Mouse (Mus musculus): Measurements from ENCODE around the gene Slc16a13. TPM values are rescaled to one million over a fixed set of nuclear protein-coding genes. Genes with fewer than 3 reads are reported as not detected.

Slc16a13 gene
- polyA plus RNA-seq, 1 experiment from 2014 or later: 2.6 TPM

DNA sequence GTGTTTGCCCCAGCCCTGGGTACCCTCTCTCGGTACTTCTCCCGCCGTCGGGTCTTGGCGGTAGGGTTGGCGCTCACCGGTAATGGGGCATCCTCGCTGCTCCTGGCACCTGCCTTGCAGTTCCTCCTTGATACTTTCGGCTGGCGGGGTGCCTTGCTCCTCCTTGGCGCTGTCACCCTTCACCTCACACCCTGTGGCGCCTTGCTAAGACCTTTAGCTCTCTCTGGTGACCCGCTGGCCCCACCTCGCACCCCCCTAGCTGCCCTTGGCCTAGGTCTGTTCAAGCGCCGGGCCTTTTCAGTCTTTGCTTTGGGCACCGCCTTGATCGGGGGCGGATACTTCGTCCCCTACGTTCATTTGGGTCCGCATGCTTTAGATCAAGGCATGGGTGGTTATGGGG lies 5.6 kb downstream of the Slc16a13 start:
- no peak overlapping the region for H3K4me3 ChIP-seq (ENCODE audit: low read depth, low read length)

GRCm38 (mm10) chr11:70214856-70215209 lies 6.0 kb downstream of the Slc16a13 start:
- WGBS (ENCODE audit: insufficient replicate concordance): 6% methylated on average over 18 of the region's 18 CpGs
- Histone ChIP-seq H3K27ac (ENCODE audit: low read length) (no peak overlapping the region), H3K36me3 (ENCODE audit: control insufficient read depth, insufficient read depth) (no peaks in the 10 kb centered on the region), H3K9me3 (replicated peaks; ENCODE audit: control insufficient read depth, low read length) (no peaks in the 10 kb centered on the region), H3K9ac (ENCODE audit: low read depth, low read length) (no peak overlapping the region), H3K4me1 (ENCODE audit: control insufficient read depth, low read depth, low read length) (peaks cover 10% of the 10 kb centered on the region), H3K4me3 (ENCODE audit: low read depth, low read length) (peak overlapping the region; percentile 36; the same call in 1 of the 2 replicates), H3K4me2 (ENCODE audit: low read depth, low read length) (peak overlapping the region; percentile 51), H3K27me3 (ENCODE audit: control insufficient read depth, insufficient read depth, low read depth, low read length) (peaks cover 44% of the 10 kb centered on the region)
- no peak for ATAC-seq (ENCODE audit: low read depth)

More for the DNA sequence above, 5.6 kb downstream of the Slc16a13 start:
- Histone ChIP-seq H3K4me2 (ENCODE audit: low read depth, low read length) (no peak overlapping the region), H3K36me3 (ENCODE audit: control insufficient read depth, insufficient read depth) (no peaks in the 10 kb centered on the region), H3K27me3 (ENCODE audit: control insufficient read depth, insufficient read depth, low read depth, low read length) (peaks cover 44% of the 10 kb centered on the region), H3K4me1 (ENCODE audit: control insufficient read depth, low read depth, low read length) (peaks cover 14% of the 10 kb centered on the region), H3K9ac (ENCODE audit: low read depth, low read length) (no peak overlapping the region), H3K9me3 (replicated peaks; ENCODE audit: control insufficient read depth, low read length) (no peaks in the 10 kb centered on the region), H3K27ac (ENCODE audit: low read length) (no peak overlapping the region)
- 27% methylated on average over 22 of the region's 22 CpGs for WGBS (ENCODE audit: insufficient replicate concordance)
- no peak for ATAC-seq (ENCODE audit: low read depth)

GRCm38 (mm10) chr11:70214191-70214855 lies 6.5 kb downstream of the Slc16a13 start:
- 1% methylated on average over 46 of the region's 46 CpGs for WGBS (ENCODE audit: insufficient replicate concordance)
- peak; percentile 24; the same call in 1 of the 2 replicates for ATAC-seq (ENCODE audit: low read depth)

GRCm38 (mm10) chr11:70213736-70214135 lies 7.1 kb downstream of the Slc16a13 start:
- Histone ChIP-seq H3K9ac (ENCODE audit: low read depth, low read length) (no peak overlapping the region), H3K4me1 (ENCODE audit: control insufficient read depth, low read depth, low read length) (peaks cover 8% of the 10 kb centered on the region), H3K36me3 (ENCODE audit: control insufficient read depth, insufficient read depth) (no peaks in the 10 kb centered on the region), H3K27ac (ENCODE audit: low read length) (no peak overlapping the region), H3K4me2 (ENCODE audit: low read depth, low read length) (peak overlapping the region; percentile 51), H3K9me3 (replicated peaks; ENCODE audit: control insufficient read depth, low read length) (no peaks in the 10 kb centered on the region), H3K27me3 (ENCODE audit: control insufficient read depth, insufficient read depth, low read depth, low read length) (peaks cover 44% of the 10 kb centered on the region), H3K4me3 (ENCODE audit: low read depth, low read length) (peak overlapping the region; percentile 36)
- WGBS (ENCODE audit: insufficient replicate concordance): 12% methylated on average over 26 of the region's 26 CpGs
- ATAC-seq (ENCODE audit: low read depth): no peak

More at GRCm38 (mm10) chr11:70214191-70214855, 6.5 kb downstream of the Slc16a13 start:
- no peaks in the 10 kb centered on the region for H3K36me3 ChIP-seq (ENCODE audit: control insufficient read depth, insufficient read depth)
- no peak overlapping the region for H3K27ac ChIP-seq (ENCODE audit: low read length)
- H3K4me2 ChIP-seq (ENCODE audit: low read depth, low read length): peak overlapping the region; percentile 51
- H3K4me1 ChIP-seq (ENCODE audit: control insufficient read depth, low read depth, low read length): peaks cover 8% of the 10 kb centered on the region
- H3K27me3 ChIP-seq (ENCODE audit: control insufficient read depth, insufficient read depth, low read depth, low read length): peaks cover 44% of the 10 kb centered on the region
- H3K9me3 ChIP-seq (replicated peaks; ENCODE audit: control insufficient read depth, low read length): no peaks in the 10 kb centered on the region
- H3K9ac ChIP-seq (ENCODE audit: low read depth, low read length): no peak overlapping the region
- peak overlapping the region; percentile 36 for H3K4me3 ChIP-seq (ENCODE audit: low read depth, low read length)

GRCm38 (mm10) chr11:70212896-70213295 lies 8.0 kb downstream of the Slc16a13 start:
- Histone ChIP-seq H3K9me3 (replicated peaks; ENCODE audit: control insufficient read depth, low read length) (no peaks in the 10 kb centered on the region), H3K9ac (ENCODE audit: low read depth, low read length) (no peak overlapping the region), H3K27ac (ENCODE audit: low read length) (no peak overlapping the region), H3K4me1 (ENCODE audit: control insufficient read depth, low read depth, low read length) (peaks cover 8% of the 10 kb centered on the region), H3K36me3 (ENCODE audit: control insufficient read depth, insufficient read depth) (no peaks in the 10 kb centered on the region), H3K4me2 (ENCODE audit: low read depth, low read length) (no peak overlapping the region), H3K4me3 (ENCODE audit: low read depth, low read length) (no peak overlapping the region), H3K27me3 (ENCODE audit: control insufficient read depth, insufficient read depth, low read depth, low read length) (peaks cover 44% of the 10 kb centered on the region)
- WGBS (ENCODE audit: insufficient replicate concordance): 9% methylated on average over 9 of the region's 9 CpGs
- no peak for ATAC-seq (ENCODE audit: low read depth)

DNA sequence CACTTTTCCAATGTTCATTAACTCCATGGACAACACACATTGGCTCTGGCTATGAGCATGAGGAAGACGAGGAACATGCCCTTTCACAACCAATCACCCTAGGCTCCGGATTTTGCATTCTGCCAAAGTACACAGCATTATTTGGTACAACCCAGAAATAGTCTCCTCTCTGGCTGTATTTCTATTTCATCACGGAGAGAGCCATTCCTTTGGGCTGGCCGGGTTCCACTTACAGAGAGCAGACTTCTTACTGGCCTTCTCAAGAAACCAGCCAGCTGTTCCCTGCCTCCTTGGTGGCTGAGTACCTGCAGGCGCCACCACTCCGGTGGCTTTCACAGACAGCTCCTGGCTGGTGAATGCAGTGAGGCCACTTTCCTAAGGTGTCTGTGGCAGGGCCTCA lies 8.4 kb downstream of the Slc16a13 start, which contains the start of gene Slc16a11:
Slc16a11 (plus strand) TSS at position 330 of the 400 bp plus-strand sequence.
- H3K9ac ChIP-seq (ENCODE audit: low read depth, low read length): no peak within 1 kb of the TSS
- H3K9me3 ChIP-seq (replicated peaks; ENCODE audit: control insufficient read depth, low read length): no peaks in the 10 kb centered on the region
- H3K27me3 ChIP-seq (ENCODE audit: control insufficient read depth, insufficient read depth, low read depth, low read length): peaks cover 44% of the 10 kb centered on the region
- 54% methylated on average over 6 of the region's 6 CpGs for WGBS (ENCODE audit: insufficient replicate concordance)
- H3K4me3 ChIP-seq (ENCODE audit: low read depth, low read length): no peak within 1 kb of the TSS
- H3K4me1 ChIP-seq (ENCODE audit: control insufficient read depth, low read depth, low read length): peaks cover 8% of the 10 kb centered on the region
- H3K36me3 ChIP-seq (ENCODE audit: control insufficient read depth, insufficient read depth): no peaks in the 10 kb centered on the region
- no peak for ATAC-seq (ENCODE audit: low read depth)
- H3K4me2 ChIP-seq (ENCODE audit: low read depth, low read length): no peak within 1 kb of the TSS
- H3K27ac ChIP-seq (ENCODE audit: low read length): no peak within 1 kb of the TSS

- Histone ChIP-seq H3K4me3 (ENCODE audit: low read depth, low read length) (no peak overlapping the region), H3K27me3 (ENCODE audit: control insufficient read depth, insufficient read depth, low read depth, low read length) (peaks cover 44% of the 10 kb centered on the region), H3K4me1 (ENCODE audit: control insufficient read depth, low read depth, low read length) (peaks cover 8% of the 10 kb centered on the region), H3K36me3 (ENCODE audit: control insufficient read depth, insufficient read depth) (no peaks in the 10 kb centered on the region), H3K9ac (ENCODE audit: low read depth, low read length) (no peak overlapping the region), H3K27ac (ENCODE audit: low read length) (no peak overlapping the region), H3K9me3 (replicated peaks; ENCODE audit: control insufficient read depth, low read length) (no peaks in the 10 kb centered on the region), H3K4me2 (ENCODE audit: low read depth, low read length) (no peak overlapping the region)
- 71% methylated on average over 6 of the region's 6 CpGs for WGBS (ENCODE audit: insufficient replicate concordance)
- no peak for ATAC-seq (ENCODE audit: low read depth)
Observed at GRCm38 (mm10) chr11:70211972-70212371, 8.9 kb downstream of the Slc16a13 start.

- Histone ChIP-seq H3K4me1 (ENCODE audit: control insufficient read depth, low read depth, low read length) (peaks cover 8% of the 10 kb centered on the region), H3K27ac (ENCODE audit: low read length) (no peak overlapping the region), H3K9ac (ENCODE audit: low read depth, low read length) (no peak overlapping the region), H3K4me3 (ENCODE audit: low read depth, low read length) (no peak overlapping the region), H3K27me3 (ENCODE audit: control insufficient read depth, insufficient read depth, low read depth, low read length) (peaks cover 37% of the 10 kb centered on the region), H3K36me3 (ENCODE audit: control insufficient read depth, insufficient read depth) (no peaks in the 10 kb centered on the region), H3K9me3 (replicated peaks; ENCODE audit: control insufficient read depth, low read length) (no peaks in the 10 kb centered on the region), H3K4me2 (ENCODE audit: low read depth, low read length) (no peak overlapping the region)
- no peak for ATAC-seq (ENCODE audit: low read depth)
- 67% methylated on average over 2 of the region's 2 CpGs for WGBS (ENCODE audit: insufficient replicate concordance)
Observed at GRCm38 (mm10) chr11:70210681-70211080, 10.2 kb downstream of the Slc16a13 start.

DNA sequence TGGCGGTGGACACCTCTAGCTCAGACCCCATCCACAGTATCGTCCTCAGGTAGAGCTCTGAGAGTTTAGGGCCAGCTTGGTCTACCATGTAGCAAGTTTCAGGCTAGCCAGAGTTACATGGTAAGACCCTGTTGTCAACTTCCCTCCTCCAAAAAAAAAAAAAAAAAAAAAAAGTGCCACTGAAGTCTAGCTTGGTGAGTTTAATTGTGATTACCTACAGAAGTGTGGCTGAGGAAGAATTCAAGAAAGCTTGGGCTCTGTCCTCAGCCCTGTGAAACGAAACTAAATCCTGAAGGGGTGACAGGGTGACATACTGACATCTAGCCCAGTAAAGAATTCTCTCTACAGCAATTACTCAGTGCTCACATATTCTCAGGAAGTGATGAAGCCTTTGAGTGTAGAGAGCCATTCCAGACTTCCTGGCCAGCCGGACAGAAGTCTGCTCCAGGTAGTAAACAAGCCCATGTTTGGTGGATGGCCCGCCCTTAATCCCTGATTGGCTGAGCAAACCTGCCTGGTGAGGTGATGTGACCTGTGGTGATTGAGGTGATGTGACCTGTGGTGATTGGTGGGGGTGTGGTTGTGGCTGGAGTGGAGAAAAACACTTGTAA lies 12.0 kb downstream of the Slc16a13 start:
- H3K27ac ChIP-seq (ENCODE audit: low read length): no peak overlapping the region
- no peak for ATAC-seq (ENCODE audit: low read depth)
- H3K27me3 ChIP-seq (ENCODE audit: control insufficient read depth, insufficient read depth, low read depth, low read length): peaks cover 19% of the 10 kb centered on the region
- no peak overlapping the region for H3K4me2 ChIP-seq (ENCODE audit: low read depth, low read length)
- H3K4me3 ChIP-seq (ENCODE audit: low read depth, low read length): no peak overlapping the region
- no peaks in the 10 kb centered on the region; the same call in none of the 2 replicates for H3K4me1 ChIP-seq (ENCODE audit: control insufficient read depth, low read depth, low read length)
- H3K9me3 ChIP-seq (replicated peaks; ENCODE audit: control insufficient read depth, low read length): no peaks in the 10 kb centered on the region
- H3K9ac ChIP-seq (ENCODE audit: low read depth, low read length): no peak overlapping the region
- 56% methylated on average over 5 of the region's 5 CpGs for WGBS (ENCODE audit: insufficient replicate concordance)
- H3K36me3 ChIP-seq (ENCODE audit: control insufficient read depth, insufficient read depth): no peaks in the 10 kb centered on the region

Measured in liver, embryonic 16.5 days (tissue).